Mouse (Mus musculus): ENCODE data around the gene Iffo2. TPM values are rescaled to one million over a fixed set of nuclear protein-coding genes. Genes with fewer than 3 reads are reported as not detected.
"Not testable (repeated sequence)": the region's sequence is repeated elsewhere in the genome, so short reads cannot be mapped to it uniquely, and the experiment has no call there.

Iffo2 gene
- polyA plus RNA-seq (2017; shearing (Covaris generic)) = 1 to 10 TPM; 2.7 to 5.1 (median 4.2) TPM

DNA sequence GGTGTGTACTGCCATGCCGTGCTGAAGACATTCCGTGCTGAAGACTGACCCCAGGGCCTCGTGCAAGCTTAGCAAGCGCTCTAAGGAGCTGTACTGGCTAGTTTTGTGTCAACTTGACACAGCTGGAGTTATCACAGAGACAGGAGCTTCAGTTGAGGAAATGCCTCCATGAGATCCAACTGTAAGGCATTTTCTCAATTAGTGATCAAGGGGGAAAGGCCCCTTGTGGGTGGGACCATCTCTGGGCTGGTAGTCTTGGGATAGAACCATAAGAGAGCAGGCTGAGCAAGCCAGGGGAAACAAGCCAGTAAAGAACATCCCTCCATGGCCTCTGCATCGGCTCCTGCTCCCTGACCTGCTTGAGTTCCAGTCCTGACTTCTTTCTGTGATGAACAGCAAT, at the start of gene Iffo2:
TSS of gene Iffo2 (plus strand) at position 301 of the 400 bp plus-strand sequence.
- ATAC-seq = not testable (repeated sequence)

DNA sequence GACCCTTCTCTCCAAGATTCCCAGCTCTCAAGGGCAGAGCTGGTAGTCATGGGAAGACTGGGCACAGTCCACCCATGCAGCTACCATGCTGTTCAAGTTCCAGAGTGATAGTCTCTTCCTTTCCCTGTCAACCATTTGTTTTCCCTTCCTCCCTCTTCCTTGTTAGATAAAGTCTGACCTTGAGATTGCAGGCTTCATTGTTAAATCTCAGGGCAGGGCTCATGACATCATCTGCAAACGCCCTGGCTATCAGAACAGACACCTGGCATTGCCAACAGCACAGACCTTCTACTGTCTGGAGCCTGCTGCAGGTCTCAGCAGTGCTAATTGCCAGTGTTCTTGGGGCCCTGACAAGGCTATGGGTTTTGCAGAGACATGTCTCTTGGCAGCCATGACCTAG, 48.9 kb upstream of the Iffo2 start:
- no peak for ATAC-seq

GRCm38 (mm10) chr4:139483461-139484105, 46.8 kb upstream of the Iffo2 start:
- no peak for ATAC-seq

DNA sequence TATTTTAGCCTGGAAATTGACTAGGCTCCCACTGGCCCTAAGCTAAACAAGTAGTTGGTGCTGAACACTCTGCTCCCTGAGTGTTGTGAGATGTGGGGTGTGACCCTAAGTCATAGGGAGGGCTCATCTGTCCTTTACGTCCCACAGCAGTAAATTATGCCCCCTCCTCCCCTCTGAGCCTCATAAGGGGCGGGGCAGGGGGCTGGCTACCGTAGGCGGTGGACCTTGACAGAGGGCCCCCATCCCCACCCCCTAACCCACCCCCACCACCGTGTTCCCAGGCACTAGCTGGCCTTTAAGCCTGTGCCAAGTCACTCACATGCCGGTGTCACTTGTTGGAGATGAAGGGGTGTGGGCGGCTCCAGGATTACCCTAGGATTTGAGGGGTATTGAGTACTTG, 45.9 kb upstream of the Iffo2 start:
- no peak for ATAC-seq

DNA sequence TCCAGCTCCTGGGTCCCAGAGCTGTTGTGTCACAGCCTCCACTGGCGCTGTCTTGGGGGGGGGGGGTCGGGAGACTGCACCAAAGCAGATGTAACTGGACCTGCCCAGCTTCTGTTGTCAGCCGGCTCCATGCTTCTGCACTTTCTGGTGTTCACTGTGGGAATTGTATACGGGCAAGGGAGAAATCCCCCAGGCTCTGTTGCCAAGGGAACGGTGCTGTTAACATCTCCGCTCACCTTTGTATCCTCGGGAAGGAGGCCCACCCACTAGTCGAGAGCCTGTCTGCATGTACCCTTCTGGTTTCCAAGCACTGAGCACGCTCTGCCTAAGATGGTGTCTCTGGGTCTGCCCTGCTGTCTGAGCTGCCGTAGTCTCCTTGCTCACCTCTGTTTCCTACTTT, 43.3 kb upstream of the Iffo2 start:
- ATAC-seq = no peak

GRCm38 (mm10) chr4:139488325-139488724, 42.0 kb upstream of the Iffo2 start:
- no peak for ATAC-seq

DNA sequence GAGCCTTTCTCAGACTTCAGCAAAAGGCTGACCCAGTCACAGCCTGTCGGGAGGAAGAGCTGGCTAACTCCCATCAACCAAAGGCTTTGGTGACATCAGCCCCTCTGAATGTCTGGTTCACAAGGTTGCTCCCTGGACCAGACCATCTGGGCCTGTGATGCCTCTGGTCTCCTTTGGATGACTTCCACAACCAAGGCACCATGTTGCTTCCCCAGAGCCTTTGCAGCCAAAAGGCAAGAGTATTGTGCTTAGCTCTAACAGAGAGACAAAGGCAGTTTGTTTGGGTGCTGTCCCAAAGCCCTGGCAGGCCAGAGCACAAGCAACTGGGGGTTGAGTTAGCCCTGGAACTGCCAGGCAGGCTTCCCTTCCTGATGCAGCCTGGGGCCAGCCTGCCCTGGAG, 40.4 kb upstream of the Iffo2 start:
- no peak for ATAC-seq

- no peak for ATAC-seq
Observed at GRCm38 (mm10) chr4:139490413-139491055, 39.8 kb upstream of the Iffo2 start.

DNA sequence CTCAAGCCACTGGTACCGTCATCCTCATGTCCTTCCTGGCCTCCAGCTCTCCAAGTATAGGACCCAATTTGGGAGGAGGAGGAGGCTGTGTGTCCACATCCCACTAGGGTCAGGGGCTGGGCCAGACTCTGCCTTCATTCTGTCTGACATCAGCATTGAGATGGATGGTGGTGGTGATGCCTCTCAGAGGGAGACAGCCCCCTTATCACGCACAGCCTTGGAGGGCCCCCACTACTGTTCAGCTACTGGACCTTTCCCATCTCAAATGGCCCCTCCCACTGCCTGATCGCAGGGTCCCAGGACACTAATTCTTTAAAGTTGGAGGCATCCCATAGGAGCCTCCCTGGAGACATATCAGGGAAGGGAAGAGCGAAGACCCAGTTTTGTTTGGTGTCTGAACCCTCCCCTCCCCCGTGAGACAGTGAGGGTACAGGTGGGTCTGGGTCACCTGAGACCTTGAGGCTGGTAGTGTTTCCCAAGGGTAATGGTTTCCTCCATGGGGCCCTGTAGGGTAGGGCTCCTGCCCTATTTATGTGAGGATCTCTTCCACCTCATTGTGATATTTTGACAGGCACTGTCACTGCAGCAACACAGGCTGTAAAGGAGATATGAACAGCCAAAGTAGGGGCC, 38.7 kb upstream of the Iffo2 start:
- no peak for ATAC-seq

- ATAC-seq = no peak
Observed at GRCm38 (mm10) chr4:139492258-139492833, 38.0 kb upstream of the Iffo2 start.

DNA sequence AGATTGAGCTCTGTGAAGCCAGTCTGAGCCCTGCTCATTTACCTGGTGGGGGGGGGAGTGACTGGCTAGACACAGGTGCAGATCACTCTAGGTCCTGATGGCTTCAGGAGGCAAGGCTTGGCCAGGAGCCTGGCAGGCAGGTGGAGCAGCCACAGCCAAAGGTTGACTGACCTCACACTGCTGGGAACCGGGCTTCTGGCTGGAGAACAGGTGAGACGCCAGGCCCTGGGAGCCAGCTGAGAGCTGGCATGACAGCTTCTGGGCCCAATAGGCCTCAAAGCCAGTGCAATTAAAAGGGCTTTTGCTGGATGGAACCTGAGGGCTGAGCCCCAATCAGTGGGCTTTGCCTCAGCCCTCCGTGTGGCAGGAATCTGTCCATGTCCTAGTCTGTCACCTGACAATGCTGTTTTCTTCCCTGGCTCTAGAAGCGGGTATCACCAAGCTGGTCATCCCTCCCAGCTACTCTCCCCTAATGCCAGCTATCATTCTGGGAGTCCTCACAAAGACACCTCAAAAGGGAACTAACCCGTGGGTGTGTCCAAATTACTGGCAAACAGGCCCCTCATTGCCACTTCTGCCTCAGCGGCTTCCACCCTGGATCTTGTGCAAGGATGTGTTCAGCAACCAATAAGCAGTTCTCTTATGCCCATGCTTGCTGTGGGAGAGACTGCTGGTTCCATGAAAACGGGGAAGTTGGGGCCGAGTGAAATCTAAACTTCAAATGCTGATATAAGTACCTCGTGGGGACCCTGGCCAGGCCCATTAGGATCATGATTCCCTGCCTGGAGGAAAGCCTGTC, 36.9 kb upstream of the Iffo2 start:
- ATAC-seq = no peak

DNA sequence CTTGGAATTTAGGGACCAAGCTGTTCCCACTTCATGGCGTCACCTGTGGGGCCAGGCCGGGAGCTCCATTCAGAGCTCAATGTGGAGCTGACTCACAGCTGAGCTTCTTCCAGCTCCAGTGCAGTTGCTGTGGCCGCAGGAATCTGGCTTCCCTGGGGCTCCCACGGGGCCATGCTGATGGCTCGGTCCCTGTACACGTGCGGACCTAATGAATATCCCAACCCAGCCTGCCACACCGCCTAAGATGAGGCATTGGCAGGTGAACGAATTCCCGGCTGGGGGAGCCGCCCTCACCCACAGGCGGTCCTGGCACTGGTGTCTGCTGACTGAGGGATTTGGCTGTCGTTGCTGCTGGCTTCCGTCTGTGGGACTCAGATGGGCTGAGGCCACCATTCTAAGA, 29.5 kb upstream of the Iffo2 start:
- ATAC-seq = no peak

DNA sequence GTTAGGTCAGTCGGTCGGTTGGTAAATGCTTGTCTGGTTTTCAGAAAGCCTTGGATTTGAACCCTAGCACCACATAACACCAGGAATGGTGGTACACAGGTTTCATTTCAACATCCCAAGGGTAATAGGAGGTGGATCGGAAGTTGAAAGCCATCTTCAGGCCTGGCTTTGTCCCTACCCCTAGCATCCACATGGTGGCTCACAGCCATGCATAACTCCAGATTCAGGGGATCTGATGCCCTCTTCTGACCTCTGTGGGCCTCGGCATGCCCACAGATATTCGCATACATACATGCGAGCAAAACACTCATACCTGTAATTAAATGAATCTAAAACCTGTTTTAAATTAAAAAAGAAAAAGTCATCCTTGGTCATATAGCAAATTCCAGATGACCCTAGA, 28.6 kb upstream of the Iffo2 start:
- no peak for ATAC-seq

DNA sequence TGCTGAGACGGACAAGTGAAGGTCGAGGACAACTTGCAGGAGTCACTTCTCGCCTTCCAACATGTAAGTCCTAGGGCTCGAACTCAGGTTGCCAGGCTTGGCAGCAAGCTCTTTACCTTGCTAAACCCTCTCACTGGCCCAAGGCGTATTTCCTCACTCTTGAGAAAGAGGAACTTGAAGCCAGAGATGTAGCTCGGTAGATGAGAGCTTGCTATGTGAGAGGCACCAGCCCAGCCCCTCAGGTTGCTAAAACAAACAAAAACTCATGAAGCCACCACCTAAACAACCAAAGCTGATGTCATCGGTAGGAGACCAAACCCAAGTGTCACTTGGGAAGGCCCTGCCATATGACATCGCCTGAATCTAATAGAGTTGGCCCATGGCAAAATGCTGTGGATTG, 26.4 kb upstream of the Iffo2 start:
- ATAC-seq = no peak

- ATAC-seq = no peak
Observed at GRCm38 (mm10) chr4:139505716-139506115, 24.6 kb upstream of the Iffo2 start.

DNA sequence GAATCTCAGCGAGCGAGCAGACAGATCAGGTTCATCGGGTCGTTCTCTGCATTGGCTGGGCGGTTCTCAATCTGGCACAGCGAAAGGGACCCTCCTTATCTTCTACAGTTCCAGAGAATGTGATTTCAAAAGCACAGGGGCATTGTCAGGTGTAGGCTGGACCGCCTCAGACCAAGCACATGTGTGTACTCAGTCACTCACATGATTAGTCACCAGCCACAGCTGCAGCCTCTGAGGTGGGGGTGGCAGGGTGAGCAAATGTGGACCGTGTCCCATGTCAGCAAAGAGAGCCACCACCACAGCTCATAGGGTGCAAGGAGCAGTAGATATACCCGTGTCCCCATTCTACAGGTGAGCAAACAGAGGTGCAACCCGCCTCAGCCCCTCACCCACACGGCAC, 23.6 kb upstream of the Iffo2 start:
- no peak for ATAC-seq

- no peak for ATAC-seq
Observed at GRCm38 (mm10) chr4:139509069-139509468, 21.3 kb upstream of the Iffo2 start.

GRCm38 (mm10) chr4:139511557-139511956, 18.8 kb upstream of the Iffo2 start:
- ATAC-seq = no peak

DNA sequence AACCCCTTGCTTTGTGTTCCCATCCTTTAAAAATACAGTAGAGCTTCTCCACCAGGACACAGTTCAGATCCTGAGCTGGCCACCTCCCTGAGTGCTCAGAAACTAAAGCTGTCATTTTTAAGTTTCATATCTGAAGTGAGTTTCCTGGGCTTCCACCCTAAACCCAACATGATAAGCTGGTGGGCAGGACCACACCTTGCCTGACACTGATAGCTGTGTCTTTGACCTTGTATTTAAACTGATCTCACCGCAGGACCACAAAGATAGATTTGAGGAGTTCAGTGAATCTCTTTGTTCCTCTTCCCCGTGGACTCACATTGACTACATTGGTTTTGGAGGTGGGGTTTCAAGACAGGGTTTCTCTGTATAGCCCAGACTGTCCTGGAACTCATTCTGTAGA, 17.4 kb upstream of the Iffo2 start:
- ATAC-seq = no peak

DNA sequence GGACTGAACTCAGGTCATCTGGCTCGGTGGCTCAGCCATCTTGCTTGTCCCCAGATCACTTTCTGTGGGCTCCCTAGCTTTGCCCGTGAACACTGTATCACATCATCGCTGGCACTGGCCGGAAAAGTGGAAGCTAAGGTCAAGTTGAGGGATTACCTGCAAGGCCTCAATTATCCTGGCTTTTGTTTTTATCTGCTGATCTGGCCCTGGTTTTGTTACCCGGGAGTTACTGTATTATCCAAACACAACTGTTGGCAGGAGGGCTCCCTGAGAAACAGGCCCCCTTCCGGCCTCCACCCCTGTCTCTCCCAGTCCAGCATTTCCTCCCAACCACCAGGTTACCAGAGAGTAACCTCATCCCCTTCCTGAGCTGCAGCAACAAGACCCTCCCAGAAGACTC, 11.1 kb upstream of the Iffo2 start:
- no peak for ATAC-seq

DNA sequence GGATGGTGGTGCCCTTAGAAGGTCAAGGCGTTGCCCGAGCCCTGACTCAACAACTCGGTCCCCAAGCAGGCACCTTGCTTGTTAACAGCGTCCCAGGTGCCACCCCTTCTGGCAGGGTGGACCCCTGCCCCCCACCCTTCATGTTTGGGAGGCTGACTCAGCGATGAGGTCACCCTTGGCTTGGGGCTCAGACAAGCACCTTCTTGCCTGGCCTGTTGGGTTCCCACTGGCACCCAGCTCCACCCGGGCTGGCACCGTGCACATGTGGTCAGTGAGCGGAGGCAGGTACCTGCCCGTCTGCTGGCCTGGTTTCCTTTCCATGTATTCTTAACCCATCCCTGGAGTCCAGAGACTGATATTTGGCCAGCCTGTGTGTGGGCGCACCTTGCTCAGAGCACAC, 8.4 kb upstream of the Iffo2 start:
- ATAC-seq = no peak

DNA sequence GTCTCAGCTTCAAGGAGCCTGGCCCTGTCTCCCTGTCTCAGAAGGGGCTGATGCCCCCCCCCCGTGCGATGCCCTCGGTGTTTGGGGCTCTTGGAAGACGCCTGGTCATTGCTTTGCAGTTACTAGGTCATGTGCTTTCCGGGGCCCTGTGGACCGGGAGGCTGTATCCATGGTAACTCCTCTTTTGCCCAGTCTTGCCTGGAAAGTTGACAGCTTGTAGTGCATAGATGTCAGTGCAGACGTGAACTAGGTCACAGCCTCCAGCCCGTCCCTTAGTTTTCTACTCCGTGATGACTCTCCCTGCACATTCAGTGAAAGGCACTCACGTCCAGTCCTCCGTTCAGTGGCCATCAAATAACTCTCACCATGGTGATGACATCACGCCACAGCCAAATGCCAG, 3.9 kb upstream of the Iffo2 start:
- no peak for ATAC-seq

DNA sequence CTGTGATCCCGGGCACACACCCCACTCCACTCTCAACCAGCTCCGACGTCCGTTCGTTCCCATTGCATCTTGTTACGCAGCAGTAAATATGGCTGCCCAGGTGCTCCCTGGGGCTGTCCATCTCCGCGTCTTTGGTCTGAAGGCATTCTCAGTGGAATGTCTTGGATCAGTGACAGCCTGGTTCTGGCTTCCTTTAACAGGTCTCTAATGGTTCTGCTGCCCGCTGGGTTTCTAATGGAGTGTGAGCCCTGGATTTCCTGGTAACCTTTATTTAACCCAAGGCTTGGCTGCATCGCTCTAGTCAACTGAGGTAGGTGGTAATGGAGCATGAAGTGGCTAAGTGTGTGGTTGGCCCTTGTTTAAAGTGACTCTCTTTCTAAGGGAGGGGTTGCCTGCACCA, 1.7 kb downstream of the Iffo2 start:
- no peak for ATAC-seq
